ENCODE assay signal across 7 mouse cellular contexts in genomic region chr12:72053851-72054250, GRCm38 (mm10).
"Had no signal": no experiment of that assay in that cellular context is flagged by ENCODE, and none has a peak within 500 bp of the region (broad histone marks: within the 10 kb centered on the region; RNA-seq: fewer than 3 reads in every experiment).

No protein-coding gene starts in this region.

- DNase-seq: gastrocnemius, postnatal 14 days; gastrocnemius, postnatal 36 days; heart, postnatal 36 days; kidney, adult 11 months; kidney, postnatal 10 days; kidney, postnatal 4 days; liver had no signal
